Mouse (Mus musculus): ENCODE results near the gene Ifitm3. TPM values are rescaled to one million over a fixed set of nuclear protein-coding genes. Genes with fewer than 3 reads are reported as not detected.

The Ifitm3 gene
- polyA plus RNA-seq, 1 experiment from 2014 or later: 37.3 TPM

DNA sequence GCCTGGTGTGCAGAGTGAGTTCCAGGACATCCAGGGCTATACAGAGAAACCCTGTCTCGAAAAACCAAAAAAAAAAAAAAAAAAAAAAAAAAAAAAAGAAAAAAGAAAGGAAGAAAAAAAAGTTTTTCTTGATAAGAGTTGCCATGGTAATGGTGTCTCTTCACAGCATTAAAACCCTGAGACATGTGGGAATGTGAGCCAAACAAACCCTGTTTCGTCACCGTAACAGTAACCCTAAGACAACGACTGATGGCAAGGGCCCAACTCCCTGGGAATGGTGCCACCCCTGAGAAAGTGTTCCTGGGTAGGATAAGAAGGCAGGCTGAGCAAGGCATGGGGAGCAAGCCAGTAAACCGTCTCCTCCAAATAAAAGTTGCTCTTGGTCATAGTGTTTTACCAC lies 3.7 kb downstream of the Ifitm3 start:
- Histone ChIP-seq H3K4me1 (ENCODE audit: control insufficient read depth, insufficient read depth, low read length) (no peaks in the 10 kb centered on the region), H3K27me3 (ENCODE audit: control insufficient read depth, insufficient read depth, low read depth, low read length) (no peaks in the 10 kb centered on the region), H3K4me3 (ENCODE audit: low read depth, low read length) (no peak overlapping the region), H3K9ac (ENCODE audit: low read depth, low read length) (no peak overlapping the region), H3K9me3 (replicated peaks; ENCODE audit: control insufficient read depth, low read length, poor library complexity, severe bottlenecking) (no peaks in the 10 kb centered on the region), H3K27ac (ENCODE audit: low read length) (no peak overlapping the region), H3K4me2 (ENCODE audit: low read length) (no peak overlapping the region), H3K36me3 (ENCODE audit: control insufficient read depth, insufficient read depth, low read length) (no peaks in the 10 kb centered on the region)
- WGBS: 77% methylated on average over 4 of the region's 5 CpGs
- no peak for ATAC-seq

DNA sequence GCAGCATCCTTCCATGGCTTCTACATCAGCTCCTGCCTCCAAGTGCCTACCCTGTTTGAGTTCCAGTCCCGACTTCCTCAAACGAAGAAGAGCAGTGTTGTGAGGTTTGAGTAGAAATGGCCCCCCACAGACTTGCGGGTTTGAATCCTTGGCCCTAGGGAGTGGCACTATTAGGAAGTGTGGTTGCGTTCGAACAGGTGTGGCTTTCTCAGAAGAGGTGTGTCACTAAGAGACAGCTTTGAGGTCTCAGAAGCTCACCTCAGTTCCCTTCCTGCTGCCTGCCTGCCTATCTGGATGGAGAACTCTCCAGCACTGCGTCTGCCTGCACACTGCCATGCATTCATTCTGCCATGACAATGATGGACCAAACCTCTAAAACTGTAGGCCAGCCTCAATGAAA lies 4.1 kb downstream of the Ifitm3 start:
- Histone ChIP-seq H3K27ac (ENCODE audit: low read length) (no peak overlapping the region), H3K4me1 (ENCODE audit: control insufficient read depth, insufficient read depth, low read length) (no peaks in the 10 kb centered on the region), H3K36me3 (ENCODE audit: control insufficient read depth, insufficient read depth, low read length) (no peaks in the 10 kb centered on the region), H3K4me3 (ENCODE audit: low read depth, low read length) (no peak overlapping the region), H3K27me3 (ENCODE audit: control insufficient read depth, insufficient read depth, low read depth, low read length) (no peaks in the 10 kb centered on the region), H3K4me2 (ENCODE audit: low read length) (no peak overlapping the region), H3K9ac (ENCODE audit: low read depth, low read length) (no peak overlapping the region), H3K9me3 (replicated peaks; ENCODE audit: control insufficient read depth, low read length, poor library complexity, severe bottlenecking) (no peaks in the 10 kb centered on the region)
- no peak for ATAC-seq
- 96% methylated on average over 6 of the region's 6 CpGs for WGBS

DNA sequence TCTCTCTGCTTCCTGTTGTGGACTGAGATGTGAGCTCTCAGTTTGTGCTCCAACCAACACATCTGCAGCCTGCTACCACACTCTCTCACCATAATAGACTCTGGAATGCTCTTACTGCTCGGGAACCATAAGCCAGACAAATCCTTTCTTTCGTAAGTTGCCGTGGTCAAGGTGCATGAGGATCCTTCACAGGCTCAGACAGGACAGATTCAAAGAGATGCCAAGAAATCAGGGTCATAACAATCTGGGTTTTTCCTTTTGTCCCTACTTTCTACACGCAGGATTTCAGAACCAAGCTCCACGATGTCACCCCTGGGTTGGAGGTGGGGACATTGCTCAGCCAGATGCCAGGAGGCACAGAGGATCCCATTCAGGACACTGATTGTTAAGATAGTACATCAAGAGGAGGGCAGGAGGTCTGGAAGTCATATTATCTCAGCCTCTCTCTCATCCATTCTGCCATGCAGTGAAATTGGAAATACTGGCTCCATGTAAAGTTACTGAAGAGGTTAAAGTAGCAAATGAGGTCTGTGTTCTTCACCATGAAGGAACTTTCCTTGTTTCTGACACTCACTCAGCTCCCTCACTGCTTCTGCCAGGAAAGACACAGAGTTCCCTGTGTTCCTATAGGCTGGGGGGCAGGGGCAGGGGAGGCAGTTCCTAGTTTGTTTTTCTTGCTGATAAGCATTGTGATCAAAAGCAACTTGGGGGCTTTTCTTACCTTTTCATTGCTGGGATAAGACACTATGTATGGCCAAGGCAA lies 7.1 kb downstream of the Ifitm3 start:
- no peaks in the 10 kb centered on the region for H3K4me1 ChIP-seq (ENCODE audit: control insufficient read depth, insufficient read depth, low read length)
- H3K4me3 ChIP-seq (ENCODE audit: low read depth, low read length): no peak overlapping the region
- no peaks in the 10 kb centered on the region for H3K9me3 ChIP-seq (replicated peaks; ENCODE audit: control insufficient read depth, low read length, poor library complexity, severe bottlenecking)
- 81% methylated on average over 5 of the region's 5 CpGs for WGBS
- H3K9ac ChIP-seq (ENCODE audit: low read depth, low read length): no peak overlapping the region
- H3K27ac ChIP-seq (ENCODE audit: low read length): no peak overlapping the region
- ATAC-seq: no peak
- no peaks in the 10 kb centered on the region for H3K27me3 ChIP-seq (ENCODE audit: control insufficient read depth, insufficient read depth, low read depth, low read length)
- no peaks in the 10 kb centered on the region for H3K36me3 ChIP-seq (ENCODE audit: control insufficient read depth, insufficient read depth, low read length)
- H3K4me2 ChIP-seq (ENCODE audit: low read length): no peak overlapping the region

DNA sequence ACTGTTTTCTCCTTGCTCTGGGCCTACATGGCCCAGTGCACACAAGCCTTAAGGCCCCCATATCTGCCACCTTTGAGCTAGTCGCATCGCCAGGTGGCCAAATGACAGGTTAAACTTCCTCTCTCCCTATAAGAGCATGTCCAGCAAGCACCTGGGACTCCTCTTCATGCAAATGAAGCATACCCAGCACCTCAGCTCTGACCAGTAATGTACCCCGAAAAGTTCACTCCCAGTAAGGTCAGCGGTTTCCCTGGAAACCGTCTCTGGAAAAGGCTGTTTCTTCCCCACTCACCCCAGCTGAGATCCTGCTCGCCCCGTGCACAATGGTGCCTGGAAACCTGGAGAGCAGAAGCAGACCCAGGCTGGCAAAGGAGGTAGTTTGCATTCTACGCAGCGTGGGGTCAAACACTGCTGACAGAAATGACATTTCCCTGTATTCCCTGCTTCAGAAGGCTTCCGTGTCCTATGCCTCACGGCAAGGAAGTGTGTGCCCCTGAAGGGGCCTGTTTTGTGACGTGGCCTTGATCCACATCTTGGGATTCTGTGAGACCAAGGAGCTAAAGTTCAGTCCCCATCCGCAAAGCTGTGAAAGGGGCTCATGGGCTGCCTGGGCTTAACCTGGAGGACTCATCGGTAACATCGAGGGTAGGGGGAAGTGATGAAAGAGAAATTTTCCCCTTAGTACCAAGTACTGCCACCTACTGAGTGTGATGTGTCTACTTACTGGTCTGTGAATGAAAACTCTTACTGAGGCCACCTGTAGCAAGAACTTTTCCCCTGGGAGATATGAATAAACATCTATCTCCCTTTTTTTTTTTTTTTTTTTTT lies 9.5 kb downstream of the Ifitm3 start:
- Histone ChIP-seq H3K36me3 (ENCODE audit: control insufficient read depth, insufficient read depth, low read length) (no peaks in the 10 kb centered on the region), H3K4me3 (ENCODE audit: low read depth, low read length) (no peak overlapping the region), H3K27me3 (ENCODE audit: control insufficient read depth, insufficient read depth, low read depth, low read length) (no peaks in the 10 kb centered on the region), H3K9me3 (replicated peaks; ENCODE audit: control insufficient read depth, low read length, poor library complexity, severe bottlenecking) (no peaks in the 10 kb centered on the region), H3K9ac (ENCODE audit: low read depth, low read length) (no peak overlapping the region), H3K4me1 (ENCODE audit: control insufficient read depth, insufficient read depth, low read length) (no peaks in the 10 kb centered on the region), H3K4me2 (ENCODE audit: low read length) (no peak overlapping the region), H3K27ac (ENCODE audit: low read length) (no peak overlapping the region)
- no peak for ATAC-seq
- WGBS: 71% methylated on average over 15 of the region's 15 CpGs

GRCm38 (mm10) chr7:140998853-140999700 lies 11.5 kb downstream of the Ifitm3 start:
- Histone ChIP-seq H3K4me2 (ENCODE audit: low read length) (no peak overlapping the region), H3K4me3 (ENCODE audit: low read depth, low read length) (no peak overlapping the region), H3K27ac (ENCODE audit: low read length) (no peak overlapping the region), H3K4me1 (ENCODE audit: control insufficient read depth, insufficient read depth, low read length) (no peaks in the 10 kb centered on the region), H3K9me3 (replicated peaks; ENCODE audit: control insufficient read depth, low read length, poor library complexity, severe bottlenecking) (no peaks in the 10 kb centered on the region), H3K27me3 (ENCODE audit: control insufficient read depth, insufficient read depth, low read depth, low read length) (no peaks in the 10 kb centered on the region), H3K9ac (ENCODE audit: low read depth, low read length) (no peak overlapping the region), H3K36me3 (ENCODE audit: control insufficient read depth, insufficient read depth, low read length) (no peaks in the 10 kb centered on the region)
- 94% methylated on average over 11 of the region's 11 CpGs for WGBS
- no peak for ATAC-seq

DNA sequence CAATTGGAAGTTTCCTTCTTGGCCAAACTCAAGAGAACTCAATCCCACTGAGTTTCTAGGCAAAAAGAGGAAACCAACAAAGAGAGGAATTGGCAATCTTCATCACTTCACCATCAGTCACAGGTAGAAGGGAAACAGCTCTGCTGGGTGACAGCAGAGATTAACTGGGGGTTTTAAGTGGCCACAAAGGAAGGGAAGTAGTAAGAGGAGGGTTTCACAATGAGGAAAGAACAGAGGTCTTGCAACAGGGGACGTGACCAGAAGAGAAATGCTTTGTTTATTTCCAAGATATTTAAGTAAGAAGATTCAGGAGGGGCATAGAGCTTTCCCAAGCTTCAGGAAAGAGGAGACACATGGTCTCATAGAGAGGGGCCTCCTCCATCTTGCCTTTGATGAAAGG lies 12.8 kb downstream of the Ifitm3 start:
- Histone ChIP-seq H3K4me2 (ENCODE audit: low read length) (no peak overlapping the region), H3K4me3 (ENCODE audit: low read depth, low read length) (no peak overlapping the region), H3K9ac (ENCODE audit: low read depth, low read length) (no peak overlapping the region), H3K27me3 (ENCODE audit: control insufficient read depth, insufficient read depth, low read depth, low read length) (no peaks in the 10 kb centered on the region), H3K4me1 (ENCODE audit: control insufficient read depth, insufficient read depth, low read length) (no peaks in the 10 kb centered on the region), H3K27ac (ENCODE audit: low read length) (no peak overlapping the region), H3K36me3 (ENCODE audit: control insufficient read depth, insufficient read depth, low read length) (no peaks in the 10 kb centered on the region), H3K9me3 (replicated peaks; ENCODE audit: control insufficient read depth, low read length, poor library complexity, severe bottlenecking) (no peaks in the 10 kb centered on the region)
- no peak for ATAC-seq
- WGBS: 56% methylated on average over 1 of the region's 1 CpGs

DNA sequence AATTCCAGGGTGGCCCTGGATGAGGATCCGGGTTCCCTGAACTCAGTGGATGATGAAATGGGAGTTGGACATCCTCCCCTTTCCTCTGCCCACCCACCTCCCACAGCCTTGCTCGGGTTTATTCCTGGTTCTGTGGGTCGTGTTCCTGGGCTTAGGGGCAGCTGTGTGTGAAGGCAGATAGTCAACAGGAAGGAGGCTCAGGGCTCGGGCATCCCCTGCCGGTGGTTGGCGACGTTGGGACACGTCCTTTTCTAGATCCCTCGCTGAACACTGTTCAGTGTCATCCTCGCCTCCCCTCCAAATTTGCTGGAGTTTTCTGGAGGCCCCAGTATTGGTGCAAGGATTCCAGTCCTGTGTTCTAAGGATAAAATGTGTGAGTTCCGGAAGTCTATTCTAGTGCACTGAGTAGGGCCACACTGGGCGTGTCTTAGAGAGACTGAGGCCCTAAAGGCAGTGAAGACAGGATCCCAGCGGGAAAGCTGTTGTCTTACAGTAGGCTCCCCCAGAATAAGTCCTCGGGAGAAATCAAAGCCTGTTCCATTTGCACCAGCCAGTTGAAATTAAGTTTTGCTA lies 19.4 kb downstream of the Ifitm3 start:
- WGBS: 92% methylated on average over 14 of the region's 14 CpGs
- Histone ChIP-seq H3K4me3 (ENCODE audit: low read depth, low read length) (no peak overlapping the region), H3K27me3 (ENCODE audit: control insufficient read depth, insufficient read depth, low read depth, low read length) (no peaks in the 10 kb centered on the region), H3K4me2 (ENCODE audit: low read length) (no peak overlapping the region), H3K9ac (ENCODE audit: low read depth, low read length) (no peak overlapping the region), H3K27ac (ENCODE audit: low read length) (no peak overlapping the region), H3K9me3 (replicated peaks; ENCODE audit: control insufficient read depth, low read length, poor library complexity, severe bottlenecking) (no peaks in the 10 kb centered on the region), H3K4me1 (ENCODE audit: control insufficient read depth, insufficient read depth, low read length) (no peaks in the 10 kb centered on the region), H3K36me3 (ENCODE audit: control insufficient read depth, insufficient read depth, low read length) (no peaks in the 10 kb centered on the region)
- ATAC-seq: no peak

GRCm38 (mm10) chr7:140990622-140991021 lies 19.9 kb downstream of the Ifitm3 start:
- no peak for ATAC-seq
- Histone ChIP-seq H3K9ac (ENCODE audit: low read depth, low read length) (no peak overlapping the region), H3K9me3 (replicated peaks; ENCODE audit: control insufficient read depth, low read length, poor library complexity, severe bottlenecking) (no peaks in the 10 kb centered on the region), H3K36me3 (ENCODE audit: control insufficient read depth, insufficient read depth, low read length) (no peaks in the 10 kb centered on the region), H3K4me2 (ENCODE audit: low read length) (no peak overlapping the region), H3K4me3 (ENCODE audit: low read depth, low read length) (no peak overlapping the region), H3K27ac (ENCODE audit: low read length) (no peak overlapping the region), H3K27me3 (ENCODE audit: control insufficient read depth, insufficient read depth, low read depth, low read length) (no peaks in the 10 kb centered on the region), H3K4me1 (ENCODE audit: control insufficient read depth, insufficient read depth, low read length) (no peaks in the 10 kb centered on the region)
- 78% methylated on average over 5 of the region's 5 CpGs for WGBS
